Mouse (Mus musculus) heart, adult 2 months (tissue): ENCODE measurements around the gene Pkd2l1.

Experiments
- CTCF ChIP-seq: fragments of 200-600 bp; IDR thresholded peaks from 2 replicates; pipeline ENCODE4 v1.8.1; 2022; ENCODE audit warnings: antibody characterized with exemption, mild to moderate bottlenecking, moderate library complexity
- EP300 ChIP-seq: fragments of 200-500 bp; IDR thresholded peaks from 2 replicates; pipeline ENCODE4 v1.6.1; 2011; ENCODE audit warnings: low read depth, low read length, control low read depth; ENCODE audit not compliant: insufficient read depth
- POLR2A ChIP-seq: fragments of 200-500 bp; IDR thresholded peaks from 2 replicates; pipeline ENCODE4 v1.6.1; 2011; ENCODE audit warnings: mild to moderate bottlenecking, low read depth, low read length, control low read depth; ENCODE audit not compliant: insufficient read depth

- no peak for TF ChIP-seq CTCF
- TF ChIP-seq POLR2A: no peak
- TF ChIP-seq EP300: no peak
Measured at GRCm38 (mm10) chr19:44135960-44136485, 56.2 kb downstream of the Pkd2l1 start.
